Mouse (Mus musculus) cerebellum, adult (tissue): ENCODE results near the gene 3110009E18Rik.

Source experiments
- ATAC-seq: cut with Nextera tagmentation; 2 replicates; pipeline ENCODE4 v1.9.2; 2017; ENCODE audit warnings: mild to moderate bottlenecking, moderate library complexity, mixed read lengths; ENCODE audit not compliant: insufficient number of reproducible peaks, low FRiP score, low TSS enrichment

The 3110009E18Rik gene

DNA sequence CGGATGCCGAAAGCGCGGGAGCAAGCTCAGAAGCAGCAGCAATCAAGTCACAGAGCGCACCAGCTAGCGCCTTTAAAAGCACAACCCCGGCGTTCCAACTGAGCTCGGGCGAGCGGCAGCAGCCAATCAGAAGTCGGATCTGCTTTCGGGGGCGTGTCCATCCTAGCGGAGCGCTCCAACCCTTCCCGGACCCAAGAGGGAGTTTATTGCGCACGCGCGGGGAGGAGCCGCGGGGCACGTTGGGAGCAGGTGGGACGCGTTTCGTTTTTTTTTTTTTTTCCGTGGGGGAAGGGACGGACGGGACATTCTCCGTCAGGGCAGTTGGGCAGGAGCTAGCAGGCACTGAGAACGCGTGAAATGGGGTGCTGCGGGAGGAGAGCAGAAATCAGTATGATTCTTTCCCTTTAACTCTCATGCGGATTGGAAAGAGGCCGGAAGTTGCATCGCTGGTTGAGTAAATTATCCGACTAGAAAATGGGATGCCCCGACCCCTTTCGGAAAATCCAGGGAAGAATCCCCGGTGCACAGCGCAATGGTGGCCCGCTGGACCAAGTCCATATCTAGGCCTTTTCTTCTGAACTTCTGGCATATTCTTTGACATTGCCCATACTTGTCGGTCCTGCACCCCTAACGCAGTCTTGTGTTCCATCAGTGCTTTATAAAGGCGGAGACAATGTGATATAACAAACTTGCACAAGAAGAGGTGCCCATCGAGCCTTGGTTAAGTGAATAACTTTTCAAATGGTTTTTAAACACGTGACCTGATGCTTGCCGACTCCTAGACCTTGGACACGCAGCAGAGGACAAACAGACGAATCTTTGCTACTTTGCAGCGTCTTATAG, at the start of gene 3110009E18Rik, which contains the start of gene Dbi:
3110009E18Rik (plus strand) TSS at position 219 of the 843 bp plus-strand sequence.
Dbi (minus strand) TSS at position 110 of the 843 bp plus-strand sequence.
- ATAC-seq = peak; percentile 92

- 0 out of 2 replicates have a peak, but pooled peaks have one; percentile 11 for ATAC-seq
Observed at GRCm38 (mm10) chr1:120072900-120073299, 48.1 kb upstream of the 3110009E18Rik start.

- ATAC-seq = peak; percentile 11; the same call in 1 of the 2 replicates
Observed at GRCm38 (mm10) chr1:120073519-120074306, 47.3 kb upstream of the 3110009E18Rik start, which contains the start of gene Tmem37. Tmem37 (minus strand) TSS chr1:120074074.

DNA sequence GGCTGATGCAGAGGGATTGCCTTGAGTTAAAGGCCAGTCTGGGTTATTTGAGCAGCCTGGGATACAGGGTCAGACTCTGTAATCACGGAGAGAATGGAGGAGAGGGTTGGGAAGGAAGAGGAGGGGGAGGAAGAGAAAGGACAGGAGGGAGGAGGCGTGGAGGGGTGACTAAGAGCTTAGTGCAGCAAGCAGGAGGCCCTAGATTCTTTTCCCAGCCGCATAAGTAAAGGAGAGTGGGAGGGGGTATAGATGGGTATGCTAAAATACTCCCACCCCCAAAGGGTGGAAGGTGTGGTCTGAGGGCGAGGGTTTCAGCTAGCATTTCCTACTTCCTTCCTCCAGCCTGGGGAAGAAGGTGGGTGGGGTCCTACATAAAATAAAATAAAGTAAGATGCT, 46.7 kb upstream of the 3110009E18Rik start:
- ATAC-seq = no peak

- peak; percentile 7; the same call in 1 of the 2 replicates for ATAC-seq
Observed at GRCm38 (mm10) chr1:120074931-120075330, 46.1 kb upstream of the 3110009E18Rik start.

GRCm38 (mm10) chr1:120075507-120075906, 45.5 kb upstream of the 3110009E18Rik start:
- no peak for ATAC-seq

DNA sequence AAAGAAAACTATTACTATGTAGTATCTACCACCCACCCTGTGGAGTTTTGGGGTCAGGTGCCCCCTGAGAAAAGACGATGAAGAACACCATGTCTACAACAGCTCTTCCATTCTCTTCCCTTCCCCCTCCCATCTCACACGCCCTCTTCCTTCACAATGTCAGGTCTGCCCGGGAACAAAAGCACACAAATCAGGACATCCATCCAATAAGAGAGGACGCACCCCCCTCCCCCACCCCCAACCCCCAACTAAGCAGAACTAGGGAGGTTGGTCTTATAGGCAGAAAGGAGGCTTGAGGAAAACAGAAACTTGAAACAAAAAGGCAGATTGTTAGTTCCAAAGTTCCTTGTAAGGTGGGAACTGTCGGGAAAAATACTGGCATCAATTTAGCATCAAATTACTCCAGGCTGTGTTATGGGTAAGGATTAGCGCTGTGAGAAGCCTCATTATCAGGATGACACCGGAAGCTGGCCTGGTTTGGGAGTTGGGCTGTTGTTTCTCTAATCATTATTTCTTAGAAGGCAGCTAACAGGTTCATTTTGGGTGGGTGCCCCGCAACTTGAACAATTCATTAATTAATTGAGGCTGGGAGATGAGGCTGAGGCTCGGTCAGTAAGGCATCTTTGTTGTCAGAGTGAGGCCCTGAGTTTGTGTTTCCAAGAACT, 43.1 kb upstream of the 3110009E18Rik start:
- ATAC-seq = no peak

GRCm38 (mm10) chr1:120080632-120081031, 40.4 kb upstream of the 3110009E18Rik start:
- ATAC-seq = no peak

DNA sequence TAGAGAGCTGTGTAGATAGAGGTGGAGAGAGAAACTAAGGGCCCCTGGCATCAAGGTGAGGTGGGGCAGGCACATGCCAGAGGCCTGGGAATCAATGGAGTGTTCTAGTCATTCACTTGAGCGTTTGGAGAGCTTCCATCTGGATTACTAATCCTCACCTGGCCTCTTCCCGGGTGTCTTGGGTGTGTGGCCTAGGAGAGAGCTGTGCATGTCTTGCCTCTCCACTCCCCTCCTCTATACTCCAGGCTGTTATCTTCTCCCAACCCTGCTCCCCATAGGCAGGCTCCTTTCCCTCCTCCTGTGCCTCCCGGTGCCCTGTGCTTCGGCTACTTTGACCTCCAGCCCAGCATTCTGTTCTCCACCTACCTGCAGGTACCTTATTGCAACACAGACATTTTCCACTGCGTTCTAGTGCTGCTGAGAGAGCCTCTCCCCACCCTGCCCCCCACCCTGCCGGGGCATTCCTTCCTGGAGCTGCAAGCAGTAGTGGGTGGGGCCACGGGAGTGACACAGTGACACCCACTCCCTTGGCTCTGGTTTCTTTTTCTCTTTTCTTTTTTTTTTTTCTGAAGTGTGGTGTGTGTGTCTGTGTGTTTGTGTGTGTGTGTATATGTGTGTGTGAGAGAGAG, 37.9 kb upstream of the 3110009E18Rik start:
- ATAC-seq = no peak

DNA sequence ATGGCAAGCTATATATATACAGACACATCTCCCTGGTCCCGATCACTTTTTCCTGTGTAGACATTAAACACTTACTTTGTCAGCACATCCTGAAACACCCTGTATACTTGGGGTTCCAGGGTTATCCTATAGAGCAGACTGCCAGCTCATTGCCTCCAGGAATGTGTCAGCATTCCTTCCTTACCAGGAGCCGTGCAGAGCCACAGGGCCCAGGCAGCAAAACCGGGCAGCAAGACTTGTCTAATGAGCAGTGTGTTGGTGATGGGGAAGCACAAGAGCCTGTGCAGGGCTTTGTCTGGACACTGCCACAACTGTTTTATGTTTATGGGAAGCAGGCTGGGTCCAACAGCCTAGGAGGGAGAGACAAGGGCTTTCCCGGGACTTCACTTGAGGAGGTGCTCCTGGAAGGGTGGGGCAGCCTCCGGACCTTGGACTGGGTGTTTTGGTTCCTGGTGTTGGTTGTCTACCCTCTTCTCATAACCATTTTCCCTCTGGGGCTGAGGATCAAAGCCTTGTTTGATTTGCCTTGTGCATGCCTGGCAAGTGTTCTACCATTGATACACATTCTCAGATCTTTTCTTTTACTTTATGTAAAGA, 37.0 kb upstream of the 3110009E18Rik start:
- ATAC-seq = no peak

- no peak for ATAC-seq
Observed at GRCm38 (mm10) chr1:120085696-120086095, 35.3 kb upstream of the 3110009E18Rik start.

DNA sequence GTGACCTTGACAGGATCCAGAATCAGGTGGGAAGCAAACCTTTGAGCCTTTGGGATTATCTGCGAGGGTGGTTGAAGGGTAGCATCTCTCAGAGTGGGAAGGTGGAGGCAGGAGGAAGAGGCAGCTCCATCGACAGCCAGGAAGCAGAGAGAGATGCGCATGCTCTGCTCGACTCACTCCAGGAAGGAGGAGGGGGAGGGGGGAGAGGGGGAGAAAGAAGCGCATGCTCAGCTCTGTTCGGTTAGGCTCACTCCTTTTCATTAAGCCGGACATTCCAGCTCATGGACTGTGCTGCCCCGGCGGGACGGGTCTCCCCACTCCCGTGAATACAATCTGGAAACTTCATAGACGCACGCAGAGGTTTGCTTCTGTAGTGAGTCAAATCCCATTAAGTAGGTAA, 34.3 kb upstream of the 3110009E18Rik start:
- no peak for ATAC-seq

GRCm38 (mm10) chr1:120089180-120089579, 31.8 kb upstream of the 3110009E18Rik start:
- no peak for ATAC-seq

- ATAC-seq = no peak
Observed at GRCm38 (mm10) chr1:120090880-120091570, 30.0 kb upstream of the 3110009E18Rik start.

GRCm38 (mm10) chr1:120093482-120094134, 27.4 kb upstream of the 3110009E18Rik start:
- ATAC-seq = peak; percentile 76

- ATAC-seq = no peak
Observed at GRCm38 (mm10) chr1:120094920-120095319, 26.1 kb upstream of the 3110009E18Rik start.

- no peak for ATAC-seq
Observed at GRCm38 (mm10) chr1:120098327-120098726, 22.7 kb upstream of the 3110009E18Rik start.

- ATAC-seq = no peak
Observed at GRCm38 (mm10) chr1:120099483-120099882, 21.5 kb upstream of the 3110009E18Rik start.
